Mouse (Mus musculus): ENCODE data around the gene Kdr.
A peak's percentile ranks its signal among the peaks of the same experiment; 100 is the strongest.

The Kdr gene

DNA sequence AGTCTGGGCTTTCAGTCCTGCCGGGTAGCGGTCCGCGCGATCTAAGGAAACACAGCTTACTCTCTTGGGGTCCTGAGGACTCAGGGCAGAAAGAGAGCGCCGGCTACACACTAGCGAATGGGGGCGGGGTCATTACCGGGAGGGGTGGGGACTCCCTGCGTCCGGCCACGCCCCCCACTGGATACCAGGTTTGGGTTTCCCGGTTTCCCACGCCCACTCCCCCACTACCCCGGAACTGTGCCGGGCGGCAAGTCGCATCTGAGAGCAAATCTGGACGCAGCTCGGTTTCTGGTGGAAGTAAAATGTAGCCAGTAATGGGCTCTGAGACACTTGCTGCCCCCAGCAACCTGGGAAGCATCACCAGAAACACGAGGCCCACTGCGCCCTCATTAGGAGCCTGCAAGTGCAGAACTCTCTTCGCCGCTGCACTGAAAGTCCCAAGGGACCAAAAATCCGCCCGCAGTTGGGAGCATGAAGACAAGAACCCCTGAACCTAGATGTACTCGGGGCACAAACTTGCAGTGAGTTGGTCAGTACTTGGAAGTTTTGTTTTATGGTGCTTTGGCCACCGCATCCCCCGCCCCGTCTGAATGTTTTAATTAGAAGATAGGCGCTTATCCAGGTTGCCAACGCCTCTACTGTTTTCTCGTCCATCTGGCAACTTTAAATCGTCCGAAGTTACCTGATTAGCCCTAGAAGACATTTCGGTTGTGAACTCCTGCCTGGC is at the start of gene Kdr:
TSS of gene Kdr (minus strand) at position 85 of the 727 bp plus-strand sequence.
- peak; percentile 31 for DNase-seq (ENCODE audit: low read depth)

GRCm38 (mm10) chr5:76026805-76027204 is 48.5 kb upstream of the Kdr start:
- no peak for DNase-seq (ENCODE audit: low read depth)

DNA sequence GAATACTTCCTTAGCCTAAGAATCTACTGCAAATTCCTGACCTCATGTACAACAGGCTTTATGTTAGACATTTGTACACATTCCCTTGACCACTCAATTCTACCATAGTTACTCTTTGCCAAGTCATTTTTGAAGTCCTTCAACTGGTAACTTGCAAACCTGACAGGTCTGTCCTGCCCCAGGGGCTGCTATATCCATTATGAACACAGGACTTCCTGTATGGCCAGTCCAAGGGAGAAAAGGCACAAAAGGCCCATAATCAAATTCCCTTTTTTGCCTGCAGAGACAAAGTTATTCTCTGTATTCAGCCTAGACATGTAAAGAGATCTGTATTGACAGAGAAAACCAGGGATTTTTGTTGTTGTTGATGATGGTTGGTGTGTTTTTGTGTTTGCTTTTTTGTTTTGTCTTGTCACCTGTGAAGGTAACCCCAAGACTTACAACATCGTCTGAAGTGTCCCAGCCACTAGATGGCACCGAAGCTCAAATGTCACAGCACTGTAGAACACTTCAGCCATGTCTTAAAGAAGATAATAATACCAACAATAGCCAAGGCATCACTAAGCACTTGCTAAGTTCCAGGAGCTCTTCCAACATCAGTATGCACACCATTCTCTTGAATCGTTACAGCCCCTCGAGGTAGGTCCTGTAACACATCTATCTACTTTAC is 47.9 kb upstream of the Kdr start:
- DNase-seq (ENCODE audit: low read depth): peak; percentile 65

DNA sequence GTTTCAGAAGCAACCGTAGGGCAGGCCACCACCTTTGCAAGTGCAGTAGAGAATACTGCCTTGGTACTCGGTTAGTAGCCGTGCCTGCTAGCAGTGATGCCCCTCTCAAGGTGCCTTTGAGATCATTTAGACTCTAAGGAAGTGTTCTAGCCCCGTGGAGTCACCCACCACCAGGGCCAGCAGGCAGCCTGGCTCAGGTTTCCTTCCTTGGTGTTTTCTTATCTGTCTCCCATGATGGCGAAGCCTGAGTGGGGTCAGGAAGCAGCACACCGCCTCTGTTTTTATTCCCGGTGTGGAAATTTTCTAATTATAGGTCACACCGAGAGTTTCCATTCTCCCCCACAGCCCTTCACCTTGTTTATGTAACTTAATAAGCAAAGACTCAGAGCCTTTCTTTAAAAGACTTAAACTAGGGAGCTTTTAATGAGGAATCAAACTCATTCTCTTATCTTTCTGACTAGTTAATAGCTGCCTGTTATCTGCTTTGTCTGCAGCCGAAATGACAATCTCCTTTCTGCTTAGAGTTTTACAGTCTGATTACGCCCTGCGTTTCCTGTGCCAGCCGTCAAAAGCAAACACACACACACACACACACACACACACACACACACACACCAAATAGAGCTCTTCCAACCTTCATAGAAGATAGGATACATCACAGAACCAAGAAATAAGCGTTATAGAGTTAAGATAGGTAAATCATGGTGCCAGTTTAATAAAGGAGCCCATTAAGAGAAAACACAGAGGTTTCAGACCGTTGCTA is 44.9 kb upstream of the Kdr start:
- no peak for DNase-seq (ENCODE audit: low read depth)

- no peak for DNase-seq (ENCODE audit: low read depth)
These were observed 44.2 kb upstream of the Kdr start for GRCm38 (mm10) chr5:76022436-76022835.

DNA sequence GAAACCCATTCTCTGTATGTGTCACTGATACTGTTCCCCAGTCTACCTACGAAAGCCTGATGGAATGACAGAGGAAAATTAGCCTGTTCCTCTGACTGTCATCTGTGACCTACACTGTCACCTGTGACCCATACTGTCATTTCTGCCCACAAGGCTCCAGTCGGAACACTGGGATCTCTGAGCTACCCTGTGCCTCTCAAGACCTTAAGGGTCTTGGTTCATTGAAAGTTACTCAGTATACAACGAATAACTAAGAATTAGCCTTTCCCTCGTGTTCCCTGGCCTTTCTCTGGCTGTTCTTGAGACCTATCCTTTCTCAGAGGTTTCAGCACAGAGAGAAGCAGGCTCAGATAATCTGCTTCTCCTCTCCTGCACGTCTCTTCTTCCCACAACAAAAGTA is 40.1 kb upstream of the Kdr start:
- no peak for DNase-seq (ENCODE audit: low read depth)

- DNase-seq (ENCODE audit: low read depth): no peak
These were observed 37.8 kb upstream of the Kdr start for GRCm38 (mm10) chr5:76016086-76016485.

- DNase-seq (ENCODE audit: low read depth): no peak
These were observed 35.7 kb upstream of the Kdr start for GRCm38 (mm10) chr5:76013881-76014431.

- DNase-seq (ENCODE audit: low read depth): no peak
These were observed 28.1 kb upstream of the Kdr start for GRCm38 (mm10) chr5:76006403-76006802.

GRCm38 (mm10) chr5:75990212-75990611 is 12.0 kb upstream of the Kdr start:
- DNase-seq (ENCODE audit: low read depth): peak; percentile 69

GRCm38 (mm10) chr5:75987530-75987929 is 9.3 kb upstream of the Kdr start:
- no peak for DNase-seq (ENCODE audit: low read depth)

DNA sequence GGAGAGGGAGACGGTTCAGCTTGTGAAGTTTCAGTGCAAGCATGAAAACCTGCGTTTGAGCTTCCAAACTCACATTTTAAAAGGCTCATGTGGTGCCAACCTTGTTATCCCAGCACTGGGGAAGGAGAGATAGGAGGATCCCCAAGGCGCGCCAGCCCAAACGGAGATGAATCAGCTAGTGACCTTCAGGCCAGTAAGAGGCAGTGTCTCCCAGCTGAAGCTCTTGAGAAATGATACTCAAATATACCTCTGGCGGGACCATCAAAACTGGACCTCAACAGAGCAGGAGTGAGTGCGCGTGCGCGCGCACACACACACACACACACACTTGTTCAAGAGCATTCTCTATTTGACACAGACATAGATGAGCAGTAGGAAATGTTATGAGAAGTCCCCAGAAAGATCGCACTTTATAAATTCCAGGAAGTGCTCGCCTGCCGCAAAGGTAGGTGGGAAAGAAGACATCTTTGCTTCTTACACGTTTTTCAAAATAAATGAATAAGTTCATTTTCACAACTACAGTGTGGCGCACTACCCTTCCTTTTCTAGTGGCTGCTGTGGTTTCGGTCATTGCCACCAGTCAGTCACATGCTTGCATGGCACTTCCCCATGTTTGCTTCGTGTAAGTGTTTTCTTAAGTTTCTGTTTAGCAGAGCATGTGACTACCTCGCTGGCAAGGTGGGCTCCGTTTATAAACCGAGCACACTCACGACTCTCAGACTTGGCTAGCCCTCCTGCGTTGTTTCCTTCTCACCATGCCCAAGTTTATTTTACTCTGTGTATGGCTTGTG is 2.5 kb upstream of the Kdr start:
- DNase-seq (ENCODE audit: low read depth): no peak

DNA sequence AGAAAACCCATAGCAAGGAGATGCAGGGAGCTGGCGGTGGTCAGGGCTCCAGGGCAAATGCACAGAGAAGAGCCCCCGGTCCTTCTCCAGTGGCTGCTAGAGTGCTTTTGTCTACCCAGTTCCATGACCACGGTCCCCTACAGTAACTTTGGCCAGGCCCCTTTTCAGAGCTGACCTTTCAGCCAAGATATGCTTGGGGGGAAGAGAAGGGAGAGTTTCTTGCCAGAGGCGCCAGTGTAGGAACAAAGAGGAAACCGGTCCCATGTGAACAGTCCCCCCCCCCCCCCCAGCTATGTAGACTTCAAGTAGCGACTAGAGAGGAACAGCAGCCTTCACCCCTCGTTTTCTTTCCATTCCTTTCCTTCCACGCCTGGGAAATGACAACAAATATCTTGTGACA is 850 bp upstream of the Kdr start:
- DNase-seq (ENCODE audit: low read depth): no peak

GRCm38 (mm10) chr5:75977441-75978373 is 551 bp downstream of the Kdr start:
- no peak for DNase-seq (ENCODE audit: low read depth)

GRCm38 (mm10) chr5:75976696-75977095 is 1.6 kb downstream of the Kdr start:
- DNase-seq (ENCODE audit: low read depth): no peak

DNA sequence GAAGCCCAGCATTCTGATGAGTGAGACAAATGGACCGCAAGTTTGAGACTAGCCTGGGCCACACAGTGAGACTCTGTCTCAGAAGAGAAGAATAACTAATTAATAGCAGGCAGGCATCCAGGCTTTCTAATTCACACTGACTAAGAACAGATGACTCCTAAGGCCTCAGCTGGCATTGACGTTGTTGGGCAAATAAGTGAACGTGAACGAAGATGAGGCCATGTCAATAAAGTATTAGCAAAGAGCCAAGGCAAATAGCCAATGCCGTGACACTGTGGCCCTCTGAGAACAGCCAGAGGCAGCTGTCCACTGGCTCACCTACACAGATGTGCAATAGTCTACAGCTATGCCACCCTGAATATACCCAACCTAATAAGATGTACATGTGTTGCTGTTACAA is 2.9 kb downstream of the Kdr start:
- DNase-seq (ENCODE audit: low read depth): no peak

GRCm38 (mm10) chr5:75974543-75975130 is 3.6 kb downstream of the Kdr start:
- no peak for DNase-seq (ENCODE audit: low read depth)

- DNase-seq (ENCODE audit: low read depth): no peak
These were observed 8.4 kb downstream of the Kdr start for GRCm38 (mm10) chr5:75969887-75970286.

- DNase-seq (ENCODE audit: low read depth): no peak
These were observed 15.7 kb downstream of the Kdr start for GRCm38 (mm10) chr5:75962558-75962957.

DNA sequence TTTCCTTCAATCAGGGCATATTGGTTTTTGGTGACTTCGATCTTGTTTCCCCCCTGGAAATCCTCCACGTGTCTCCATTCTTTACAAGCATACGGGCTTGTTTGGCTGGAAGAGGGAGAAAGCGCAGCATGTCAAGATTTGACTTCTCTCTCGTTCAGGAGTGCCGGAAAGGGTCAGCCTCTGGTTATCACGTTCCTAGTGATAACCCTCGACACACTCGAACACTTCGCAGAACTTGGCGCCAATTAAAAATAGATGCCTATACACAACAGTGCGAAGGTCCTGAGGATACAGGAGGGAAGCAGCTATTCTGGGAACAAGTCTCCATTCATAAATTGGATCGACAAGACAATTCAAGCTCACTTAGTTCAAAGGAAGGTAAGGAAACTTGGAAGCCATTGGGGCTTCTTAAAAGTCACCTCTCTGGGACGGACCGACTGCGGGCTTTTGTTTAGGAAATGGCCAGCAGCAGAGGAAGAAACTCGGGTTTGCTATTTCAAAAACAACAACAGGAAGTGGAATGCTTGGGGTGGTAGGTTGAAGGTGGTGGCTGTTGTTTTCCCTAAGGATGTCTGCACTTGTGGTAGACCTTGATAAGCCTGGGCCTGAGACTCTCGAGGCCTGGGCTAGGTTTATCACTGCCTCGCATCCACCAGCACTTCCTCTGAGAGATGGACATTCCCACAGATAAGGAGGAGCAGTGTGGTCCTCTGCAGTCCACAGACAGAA is 16.4 kb downstream of the Kdr start:
- DNase-seq (ENCODE audit: low read depth): no peak
